Mouse (Mus musculus) kidney, embryonic 14.5 days (tissue): ENCODE measurements at regions not wholly inside any gene's neighbourhood (a gene's known extent, or its start where the extent isn't known, plus 50 kb on each side); places are given as distances from the start of the nearest gene placed in this dataset.

Experiments used
- ATAC-seq: fragments of 200-750 bp; cut with Nextera tagmentation; 2 replicates; pipeline ENCODE4 v1.8.0; 2017; ENCODE audit warnings: moderate number of reproducible peaks, mild to moderate bottlenecking, moderate TSS enrichment, moderate library complexity; ENCODE audit not compliant: low FRiP score, low TSS enrichment
- H3K27ac ChIP-seq: fragments of 300-500 bp; sonication (generic); 2 replicates; pipeline ENCODE4 v1.5.1; 2014; ENCODE audit warnings: low read depth, mild to moderate bottlenecking, low read length, moderate library complexity, mixed read lengths
- H3K27me3 ChIP-seq: fragments of 300-500 bp; sonication (generic); 2 replicates; pipeline ENCODE4 v1.6.1; 2014; ENCODE audit warnings: mild to moderate bottlenecking, low read length; ENCODE audit not compliant: control insufficient read depth, insufficient read depth
- H3K36me3 ChIP-seq: fragments of 300-500 bp; sonication (generic); 2 replicates; pipeline ENCODE4 v1.6.1; 2014; ENCODE audit warnings: low read length, mixed read lengths; ENCODE audit not compliant: control insufficient read depth, insufficient read depth
- H3K4me1 ChIP-seq: fragments of 300-500 bp; sonication (generic); 2 replicates; pipeline ENCODE4 v1.6.1; 2014; ENCODE audit warnings: low read length, mixed read lengths; ENCODE audit not compliant: control insufficient read depth, insufficient read depth
- H3K4me2 ChIP-seq: fragments of 300-500 bp; sonication (generic); replicated peaks from 2 replicates; pipeline ENCODE4 v1.6.1; 2014; ENCODE audit warnings: low read depth, mild to moderate bottlenecking, low read length
- H3K4me3 ChIP-seq: fragments of 300-500 bp; sonication (generic); 2 replicates; pipeline ENCODE4 v1.5.1; 2014; ENCODE audit warnings: mild to moderate bottlenecking, low read length
- H3K9ac ChIP-seq: fragments of 300-500 bp; sonication (generic); 2 replicates; pipeline ENCODE4 v1.6.1; 2014; ENCODE audit warnings: low read depth, mild to moderate bottlenecking, low read length, moderate library complexity
- H3K9me3 ChIP-seq: fragments of 300-500 bp; sonication (generic); 2 replicates; pipeline ENCODE4 v1.6.1; 2016; ENCODE audit warnings: low read length; ENCODE audit not compliant: control insufficient read depth
- WGBS: fragments of 180-500 bp; shearing (Covaris S2); extraction: QIAGEN DNeasy Blood & Tissue Kit; methylation state at CpG from one replicate; pipeline ENCODE4 v1.1.7; 2014; 5-methylcytosine and 5-hydroxymethylcytosine counted together

GRCm38 (mm10) chr2:22105150-22105549, 122.2 kb upstream of the Myo3a start:
- no peak for ATAC-seq

GRCm38 (mm10) chr2:22149721-22150120, 77.6 kb upstream of the Myo3a start:
- WGBS, result 25% methylated on average over 2 of the region's 2 CpGs
- H3K9me3 ChIP-seq, result no peaks in the 10 kb centered on the region
- H3K4me3 ChIP-seq, result no peak overlapping the region
- no peak for ATAC-seq
- no peak overlapping the region for H3K9ac ChIP-seq
- H3K27ac ChIP-seq, result no peak overlapping the region
- no peak overlapping the region for H3K4me2 ChIP-seq
- no peaks in the 10 kb centered on the region for H3K36me3 ChIP-seq
- no peaks in the 10 kb centered on the region for H3K4me1 ChIP-seq
- H3K27me3 ChIP-seq, result no peaks in the 10 kb centered on the region

More at GRCm38 (mm10) chr2:22105150-22105549, 122.2 kb upstream of the Myo3a start:
- Histone ChIP-seq H3K27ac (no peak overlapping the region), H3K36me3 (no peaks in the 10 kb centered on the region), H3K4me2 (no peak overlapping the region), H3K9me3 (no peaks in the 10 kb centered on the region), H3K9ac (no peak overlapping the region), H3K4me3 (no peak overlapping the region), H3K27me3 (no peaks in the 10 kb centered on the region), H3K4me1 (no peaks in the 10 kb centered on the region)
- WGBS, result 7% methylated on average over 5 of the region's 5 CpGs

- H3K4me2 ChIP-seq, result no peak overlapping the region
- H3K9me3 ChIP-seq, result no peaks in the 10 kb centered on the region
- H3K27me3 ChIP-seq, result no peaks in the 10 kb centered on the region
- WGBS, result 70% methylated on average over 2 of the region's 2 CpGs
- ATAC-seq, result peak; percentile 68; the same call in 1 of the 2 replicates
- H3K36me3 ChIP-seq, result no peaks in the 10 kb centered on the region
- H3K27ac ChIP-seq, result no peak overlapping the region
- no peaks in the 10 kb centered on the region for H3K4me1 ChIP-seq
- H3K4me3 ChIP-seq, result no peak overlapping the region
- H3K9ac ChIP-seq, result no peak overlapping the region
These were observed 70.7 kb upstream of the Myo3a start for GRCm38 (mm10) chr2:22156576-22156975.

- Histone ChIP-seq H3K4me2 (no peak overlapping the region), H3K27me3 (no peaks in the 10 kb centered on the region), H3K4me3 (no peak overlapping the region), H3K9me3 (no peaks in the 10 kb centered on the region), H3K36me3 (no peaks in the 10 kb centered on the region), H3K4me1 (no peaks in the 10 kb centered on the region), H3K27ac (no peak overlapping the region), H3K9ac (no peak overlapping the region)
- ATAC-seq, result no peak
- 91% methylated on average over 5 of the region's 5 CpGs for WGBS
These were observed 61.9 kb upstream of the Myo3a start for GRCm38 (mm10) chr2:22165443-22165842.

GRCm38 (mm10) chr2:22165919-22166318, 61.4 kb upstream of the Myo3a start:
- Histone ChIP-seq H3K9me3 (no peaks in the 10 kb centered on the region), H3K36me3 (no peaks in the 10 kb centered on the region)

More at GRCm38 (mm10) chr2:22165919-22166318, 61.4 kb upstream of the Myo3a start:
- Histone ChIP-seq H3K27ac (no peak overlapping the region), H3K4me2 (no peak overlapping the region), H3K27me3 (no peaks in the 10 kb centered on the region), H3K4me1 (no peaks in the 10 kb centered on the region), H3K4me3 (no peak overlapping the region), H3K9ac (no peak overlapping the region)
- no peak for ATAC-seq
